Mouse (Mus musculus): ENCODE data around the gene Nifk.

Gene Nifk

GRCm38 (mm10) chr1:118321661-118322201 is at the start of gene Nifk:
Gene Nifk (plus strand): TSS chr1:118321839.
- peak; percentile 96 for DNase-seq (ENCODE audit: low read depth, low spot score)

- peak; percentile 52 for DNase-seq (ENCODE audit: low read depth, low spot score)
Observed at GRCm38 (mm10) chr1:118275139-118275538, 46.5 kb upstream of the Nifk start.

DNA sequence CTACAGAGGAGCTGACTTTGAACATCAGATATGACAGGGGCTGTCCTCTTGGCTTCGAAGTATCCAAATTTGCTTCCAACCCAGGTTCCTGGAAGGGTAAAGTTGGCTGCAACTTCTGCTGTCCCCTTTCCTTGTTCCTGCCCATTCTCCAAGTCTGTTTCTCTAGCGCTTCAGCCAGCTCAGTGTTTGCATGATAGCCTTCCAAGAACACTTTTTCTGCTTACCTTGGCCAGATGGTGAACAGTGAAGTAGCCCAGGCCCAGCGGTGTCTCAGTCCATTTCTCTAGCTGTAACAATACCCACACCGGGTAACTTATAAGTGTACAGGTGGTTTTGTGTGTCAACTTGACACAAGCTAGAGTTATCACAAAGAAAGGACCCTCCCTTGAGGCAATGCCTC is 29.3 kb upstream of the Nifk start:
- no peak for DNase-seq (ENCODE audit: low read depth, low spot score)

GRCm38 (mm10) chr1:118294192-118294591 is 27.4 kb upstream of the Nifk start:
- DNase-seq (ENCODE audit: low read depth, low spot score): no peak

GRCm38 (mm10) chr1:118294826-118295225 is 26.8 kb upstream of the Nifk start:
- no peak for DNase-seq (ENCODE audit: low read depth, low spot score)

GRCm38 (mm10) chr1:118296673-118297072 is 25.0 kb upstream of the Nifk start:
- DNase-seq (ENCODE audit: low read depth, low spot score): no peak

- no peak for DNase-seq (ENCODE audit: low read depth, low spot score)
Observed at GRCm38 (mm10) chr1:118297719-118298118, 23.9 kb upstream of the Nifk start.

DNA sequence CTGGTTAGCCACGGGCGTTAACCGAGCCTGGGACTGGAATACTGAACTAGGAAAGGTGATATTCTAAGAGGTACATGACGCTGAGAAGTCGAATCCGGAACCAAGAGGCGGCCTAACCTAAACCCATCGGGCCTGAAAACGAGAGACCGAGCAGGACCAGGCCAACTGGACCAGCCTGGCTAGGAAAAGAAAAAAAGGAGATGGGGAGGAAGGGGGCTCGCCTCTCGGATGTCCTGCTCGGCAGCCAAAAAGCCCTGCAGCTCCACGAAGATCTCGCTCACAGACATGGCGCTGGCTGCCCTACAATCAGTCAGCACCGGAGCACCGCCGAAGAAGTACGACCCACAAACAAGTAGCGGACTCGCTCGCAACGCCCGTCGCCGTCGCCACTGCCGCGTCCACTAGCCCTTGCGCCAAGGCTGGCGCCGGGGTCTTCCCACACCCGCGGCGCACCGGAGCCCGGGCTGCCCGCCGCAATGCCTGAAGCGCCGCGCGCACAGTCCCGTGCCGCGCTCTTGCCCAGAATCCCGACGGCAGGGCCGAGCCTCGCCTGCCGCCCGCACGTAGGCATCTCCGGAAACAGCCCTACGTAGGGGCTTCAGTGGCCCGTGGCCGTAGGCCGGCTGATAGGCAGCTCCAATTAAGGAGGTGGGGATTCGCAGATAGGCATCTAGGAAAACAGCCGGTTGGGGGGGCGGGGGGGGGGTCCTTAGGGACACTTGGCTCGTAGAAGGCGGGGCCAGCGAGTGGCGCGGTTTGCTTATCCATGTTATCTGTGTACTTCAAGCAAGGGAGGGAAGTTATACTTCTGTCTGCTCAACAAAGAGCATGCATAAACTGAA is 10.6 kb upstream of the Nifk start:
- peak; percentile 94 for DNase-seq (ENCODE audit: low read depth, low spot score)

DNA sequence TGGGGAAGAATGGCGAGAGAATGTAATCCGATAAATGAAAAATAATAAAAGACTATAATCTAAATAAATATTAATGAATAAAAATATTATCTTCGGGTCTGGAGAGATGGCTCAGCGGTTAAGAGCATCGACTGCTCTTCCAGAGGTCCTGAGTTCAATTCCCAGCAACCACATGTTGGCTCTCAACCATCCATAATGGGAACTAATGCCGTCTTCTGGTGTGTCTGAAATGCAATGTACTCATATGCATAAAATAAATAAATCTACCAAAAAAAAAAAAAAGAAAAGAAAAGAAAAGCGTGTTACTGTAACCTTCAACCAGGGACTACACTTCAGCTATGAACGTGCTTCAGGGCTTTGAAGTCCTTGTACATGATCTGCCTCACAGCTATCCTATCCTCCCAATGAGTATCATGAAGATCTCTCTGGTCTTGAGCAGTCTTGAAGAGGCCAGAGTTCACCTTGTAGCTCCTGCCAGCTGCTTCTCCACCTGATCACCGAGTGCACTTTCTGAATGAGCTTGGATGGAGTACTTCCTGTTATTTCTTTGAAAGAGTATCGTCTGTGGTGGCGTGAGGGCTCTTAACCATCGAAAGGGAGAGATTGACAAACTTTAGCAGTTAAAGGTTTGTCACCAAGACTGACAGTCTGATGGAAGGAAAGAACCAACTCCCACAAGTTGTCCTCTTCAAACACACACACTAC is 9.9 kb upstream of the Nifk start, which contains the start of gene Tsn:
Tsn (minus strand) TSS at position 118 of the 705 bp plus-strand sequence.
- no peak for DNase-seq (ENCODE audit: low read depth, low spot score)

DNA sequence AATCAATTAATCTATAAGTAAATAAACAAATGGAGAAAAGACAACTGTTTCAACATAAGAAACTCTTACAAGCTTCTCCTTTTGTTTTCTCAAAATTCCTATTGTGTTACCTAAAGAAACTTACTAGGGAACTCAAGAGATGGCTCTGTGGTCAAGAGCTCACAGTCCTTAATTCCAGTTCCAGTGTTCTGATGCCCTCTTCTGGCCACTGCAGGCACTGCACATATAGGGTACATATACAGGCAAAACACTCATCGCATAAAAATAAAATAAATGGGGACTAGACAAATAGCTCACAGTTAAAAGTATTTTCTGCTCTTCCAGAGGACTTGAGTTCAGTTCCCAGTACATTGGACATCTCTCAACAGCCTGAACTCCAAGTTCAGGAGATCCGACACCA is 943 bp upstream of the Nifk start:
- peak; percentile 42 for DNase-seq (ENCODE audit: low read depth, low spot score)

GRCm38 (mm10) chr1:118334749-118335713 is 13.4 kb downstream of the Nifk start:
- no peak for DNase-seq (ENCODE audit: low read depth, low spot score)

- no peak for DNase-seq (ENCODE audit: low read depth, low spot score)
Observed at GRCm38 (mm10) chr1:118335847-118336246, 14.2 kb downstream of the Nifk start.

- no peak for DNase-seq (ENCODE audit: low read depth, low spot score)
Observed at GRCm38 (mm10) chr1:118337921-118338320, 16.3 kb downstream of the Nifk start.

DNA sequence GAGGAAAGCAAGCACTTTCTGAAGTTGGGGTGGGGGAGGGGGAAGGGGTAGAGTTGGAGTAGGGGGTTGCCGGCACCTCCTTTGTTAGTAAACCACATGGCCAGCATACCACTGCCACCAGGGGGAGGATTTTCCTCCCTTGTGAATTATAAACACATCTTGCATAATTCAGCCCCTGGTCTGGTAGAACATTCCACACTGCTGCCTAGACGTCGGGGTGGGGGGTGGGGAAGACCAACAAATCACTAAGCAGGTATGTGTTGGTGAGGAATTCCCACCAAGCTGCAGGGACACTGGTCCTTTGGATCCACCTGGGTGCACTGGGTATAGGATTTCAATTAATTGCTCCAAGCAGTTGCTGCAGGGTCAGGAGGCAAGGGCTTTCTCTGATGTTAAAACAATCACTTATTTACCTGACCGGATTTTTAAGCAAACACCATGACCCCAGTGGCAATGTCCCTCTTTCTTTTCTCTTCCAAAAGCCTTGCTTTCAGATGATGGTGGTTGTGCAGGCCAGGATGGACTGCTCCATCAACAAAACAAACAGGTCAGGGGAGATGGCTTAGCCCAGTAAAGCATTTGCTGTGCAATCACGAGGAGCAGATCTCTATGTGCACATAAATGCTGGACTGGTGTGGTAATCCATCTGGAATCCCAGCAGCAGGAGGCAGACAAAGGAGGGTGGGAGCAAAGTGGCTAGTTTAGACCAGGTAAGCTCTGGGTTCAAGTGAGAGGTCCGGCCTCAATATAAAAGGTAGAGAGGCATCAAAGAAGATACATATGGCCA is 22.2 kb downstream of the Nifk start:
- peak; percentile 32 for DNase-seq (ENCODE audit: low read depth, low spot score)

DNA sequence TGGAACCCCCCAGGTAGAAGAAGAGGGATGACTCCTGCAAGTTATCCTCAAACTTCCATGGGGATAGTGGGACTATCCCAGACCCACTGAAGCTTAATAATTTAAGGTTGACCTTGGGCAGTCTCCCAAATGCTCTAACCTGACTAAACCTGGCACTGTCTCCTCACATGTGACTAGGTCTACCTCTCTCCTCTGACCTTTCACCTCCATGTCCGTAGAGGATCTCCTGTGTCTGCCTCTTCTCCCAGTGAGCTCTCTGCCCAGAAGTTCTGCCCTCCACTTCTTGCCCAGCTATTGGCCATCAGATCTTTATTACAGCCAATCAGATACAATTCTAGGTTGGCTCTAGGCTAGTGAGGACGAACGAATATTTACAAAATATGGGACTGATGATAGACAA is 28.3 kb downstream of the Nifk start:
- no peak for DNase-seq (ENCODE audit: low read depth, low spot score)

DNA sequence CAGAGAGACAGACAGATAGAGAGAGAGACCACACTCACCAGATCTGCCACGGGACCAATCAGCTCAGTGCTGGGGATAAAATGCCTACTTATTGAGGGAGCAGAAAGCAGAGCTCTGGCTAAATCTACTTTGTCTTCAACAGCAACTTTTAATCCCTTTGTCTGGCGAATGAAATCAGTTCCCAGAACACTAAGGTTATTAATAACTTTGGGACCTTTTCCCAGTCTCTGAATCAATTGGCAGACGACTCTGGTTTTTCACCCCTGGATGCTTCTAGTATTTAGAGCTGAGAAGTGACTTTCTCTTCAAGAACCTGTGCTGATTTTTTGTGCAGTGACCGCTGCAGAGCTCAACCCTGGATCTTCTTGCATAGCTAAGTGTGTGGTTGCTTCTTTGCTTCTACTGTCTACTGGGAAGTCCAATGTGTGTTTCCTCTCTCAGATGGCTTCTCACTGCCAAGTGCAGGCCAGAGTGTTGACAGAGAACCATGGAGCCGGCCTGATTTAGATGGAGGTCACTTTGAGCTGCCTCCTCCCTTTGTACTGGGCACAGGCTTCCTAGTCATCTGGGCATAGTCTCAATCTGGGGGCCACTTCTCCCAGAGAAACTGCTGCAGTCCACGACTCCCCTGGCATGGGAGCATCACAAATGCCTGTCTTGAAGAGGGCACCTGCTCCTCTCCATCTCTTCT is 37.6 kb downstream of the Nifk start:
- DNase-seq (ENCODE audit: low read depth, low spot score): no peak

DNA sequence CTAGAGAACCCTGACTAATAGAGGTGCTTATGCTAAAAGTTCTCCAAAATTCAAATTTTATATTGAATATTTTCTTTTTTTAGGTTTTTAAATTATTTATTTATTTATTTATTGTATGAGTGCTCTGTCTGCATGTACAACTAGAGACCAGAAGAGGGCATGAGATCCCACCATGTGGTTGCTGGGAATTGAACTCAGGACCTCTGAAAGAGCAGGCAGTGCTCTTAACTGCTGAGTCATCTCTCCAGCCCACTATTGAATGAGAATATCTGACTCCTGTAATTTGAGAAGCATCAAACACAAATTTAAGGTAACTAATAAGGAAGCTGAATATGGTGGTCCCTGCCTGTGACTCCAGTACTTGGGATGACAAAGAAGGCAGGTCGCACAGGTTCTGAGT is 46.3 kb downstream of the Nifk start:
- DNase-seq (ENCODE audit: low read depth, low spot score): peak; percentile 10

DNA sequence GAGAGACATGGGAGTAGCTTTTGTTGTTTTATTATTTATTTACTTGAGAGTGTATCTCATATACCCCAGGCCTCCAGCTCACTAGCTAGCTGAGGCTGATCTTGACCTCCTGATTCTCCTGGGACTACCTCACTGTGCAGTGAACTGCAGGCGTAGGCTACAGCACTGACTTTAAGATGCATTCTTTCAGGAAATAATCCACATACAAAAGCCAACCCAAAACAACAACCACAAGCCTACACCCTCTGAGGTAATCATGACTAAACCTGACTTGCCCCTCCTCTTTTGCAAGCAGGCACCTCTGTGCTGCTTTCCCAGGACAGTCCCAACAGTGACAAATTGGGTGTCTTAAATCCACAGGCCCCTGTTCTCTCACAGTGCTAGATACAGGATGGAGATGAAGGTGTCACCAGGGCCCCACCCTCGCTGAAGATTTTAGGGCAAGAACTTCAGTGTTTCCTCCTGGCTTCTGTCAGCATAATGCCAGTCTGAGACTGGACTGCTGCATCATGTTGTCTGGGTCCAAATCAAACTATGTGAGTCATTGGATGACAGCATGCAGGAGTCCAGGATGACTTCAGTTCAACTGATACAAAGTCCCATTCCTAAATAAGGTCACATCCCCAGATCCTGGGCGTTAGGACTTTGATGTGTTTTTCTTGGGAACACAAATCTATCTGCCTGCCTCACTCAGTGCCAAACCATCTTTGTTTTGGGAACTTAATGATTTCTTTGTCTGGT is 47.3 kb downstream of the Nifk start:
- DNase-seq (ENCODE audit: low read depth, low spot score): no peak

GRCm38 (mm10) chr1:118377784-118378183 is 56.1 kb downstream of the Nifk start:
- no peak for DNase-seq (ENCODE audit: low read depth, low spot score)
